Mouse (Mus musculus) kidney, postnatal 0 days (tissue): Measurements from ENCODE around the gene Cdh5. TPM values are rescaled to one million over a fixed set of nuclear protein-coding genes. Genes with fewer than 3 reads are reported as not detected.

ENCODE experiments used
- ATAC-seq: fragments of 200-750 bp; cut with Nextera tagmentation; replicated peaks from 2 replicates; pipeline ENCODE4 v1.8.0; 2017; ENCODE audit warnings: low read depth, moderate number of reproducible peaks, moderate TSS enrichment, moderate library complexity; ENCODE audit not compliant: low FRiP score
- DNase-seq: peaks from one replicate; pipeline ENCODE4 v3.0.0-alpha.2; 2016; ENCODE audit warnings: low spot score
- H3K27ac ChIP-seq: fragments of 300-500 bp; sonication (generic); 2 replicates; pipeline ENCODE4 v1.5.1; 2014; ENCODE audit warnings: mild to moderate bottlenecking
- H3K27me3 ChIP-seq: fragments of 300-500 bp; sonication (generic); 2 replicates; pipeline ENCODE4 v1.6.1; 2014; ENCODE audit warnings: low read length, mixed read lengths; ENCODE audit not compliant: insufficient read depth
- H3K36me3 ChIP-seq: fragments of 300-500 bp; sonication (generic); 2 replicates; pipeline ENCODE4 v1.6.1; 2014; ENCODE audit warnings: low read length, mixed read lengths; ENCODE audit not compliant: insufficient read depth
- H3K4me1 ChIP-seq: fragments of 300-500 bp; sonication (generic); replicated peaks from 2 replicates; pipeline ENCODE4 v1.6.1; 2014; ENCODE audit warnings: antibody characterized with exemption, low read length, mixed read lengths; ENCODE audit not compliant: insufficient read depth
- H3K4me2 ChIP-seq: fragments of 300-500 bp; sonication (generic); 2 replicates; pipeline ENCODE4 v1.6.1; 2014; ENCODE audit warnings: mild to moderate bottlenecking, low read length, moderate library complexity, mixed read lengths
- H3K4me3 ChIP-seq: fragments of 300-500 bp; sonication (generic); replicated peaks from 2 replicates; pipeline ENCODE4 v1.5.1; 2014; ENCODE audit warnings: low read depth, low read length
- H3K9ac ChIP-seq: fragments of 300-500 bp; sonication (generic); 2 replicates; pipeline ENCODE4 v1.6.1; 2014; ENCODE audit warnings: low read depth, low read length
- H3K9me3 ChIP-seq: fragments of 300-500 bp; sonication (generic); replicated peaks from 2 replicates; pipeline ENCODE4 v1.6.1; 2016; ENCODE audit warnings: low read length, inconsistent platforms, mixed read lengths
- CTCF ChIP-seq: IDR thresholded peaks from 2 replicates; pipeline ENCODE4 v1.5.1; 2016; ENCODE audit warnings: antibody characterized with exemption, low read depth, mild to moderate bottlenecking, moderate library complexity
- WGBS: fragments of 180-500 bp; shearing (Covaris S2); extraction: QIAGEN DNeasy Blood & Tissue Kit; methylation state at CpG from one replicate; pipeline ENCODE4 v1.1.7; 2014; 5-methylcytosine and 5-hydroxymethylcytosine counted together
- polyA plus RNA-seq: library from polyadenylated mRNA; unstranded; fragments of >200 nt; fragmentation: Nextera tagmentation; extraction: Ambion mirVana; gene quantifications from 2 replicates; pipeline ENCODE4 v1.2.1, GENCODE M21; 2015

The Cdh5 gene
- polyA plus RNA-seq = 33.4 and 35.9 TPM in 2 replicates

DNA sequence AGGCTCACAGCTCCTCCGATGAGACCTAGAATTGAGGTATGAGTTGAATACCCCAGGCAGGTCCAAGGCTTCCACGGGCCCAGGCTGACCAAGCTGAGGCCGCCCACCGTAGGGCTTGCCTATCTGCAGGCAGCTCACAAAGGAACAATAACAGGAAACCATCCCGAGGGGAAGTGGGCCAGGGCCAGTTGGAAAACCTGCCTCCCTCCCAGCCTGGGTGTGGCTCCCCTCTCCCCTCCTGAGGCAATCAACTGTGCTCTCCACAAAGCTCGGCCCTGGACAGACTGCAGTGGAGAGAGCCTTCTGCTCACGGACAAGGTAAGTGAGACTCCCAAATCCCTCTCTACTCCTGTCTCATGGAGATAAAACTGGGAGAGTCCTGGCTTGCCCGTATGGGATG is at the start of gene Cdh5:
Cdh5 (plus strand) TSS at position 211 of the 400 bp plus-strand sequence.
- Histone ChIP-seq H3K4me3 (peak within 1 kb of the TSS; percentile 29), H3K4me2 (peak within 1 kb of the TSS; percentile 36; the same call in 1 of the 2 replicates), H3K27me3 (no peaks in the 10 kb centered on the region), H3K9me3 (no peaks in the 10 kb centered on the region), H3K27ac (peak within 1 kb of the TSS; percentile 66), H3K4me1 (0 out of 2 replicates have a peak, but pooled peaks cover 5% of the 10 kb centered on the region), H3K9ac (peak within 1 kb of the TSS; percentile 50), H3K36me3 (no peaks in the 10 kb centered on the region)
- 51% methylated on average over 8 of the region's 8 CpGs for WGBS
- peak; percentile 61 for DNase-seq
- TF ChIP-seq CTCF = no peak
- ATAC-seq = no peak; the same call in 1 of the 2 replicates

DNA sequence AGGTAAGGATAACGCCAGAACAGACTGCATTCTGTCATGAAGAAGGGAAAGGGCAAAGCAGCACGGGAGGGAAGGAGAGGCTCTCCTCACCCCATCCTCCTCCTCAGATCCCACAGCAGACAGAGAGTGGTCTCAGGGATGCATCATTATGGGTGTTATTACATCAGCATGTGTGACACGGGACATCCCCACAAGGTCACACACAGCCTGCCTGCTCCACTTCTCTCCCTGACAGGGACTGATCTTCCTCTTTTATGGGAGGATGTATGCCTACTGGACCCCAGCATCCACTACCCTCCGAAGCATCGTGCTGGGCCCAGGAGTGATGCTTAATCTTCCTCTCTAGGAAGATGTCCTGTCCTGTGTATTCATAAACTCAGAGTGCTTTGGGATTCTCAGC is 41.5 kb upstream of the Cdh5 start:
- no peak for ATAC-seq
- H3K4me3 ChIP-seq = no peak overlapping the region
- no peak overlapping the region for H3K27ac ChIP-seq
- no peak overlapping the region for H3K9ac ChIP-seq
- no peaks in the 10 kb centered on the region for H3K9me3 ChIP-seq
- no peak for TF ChIP-seq CTCF
- no peak overlapping the region for H3K4me2 ChIP-seq
- H3K36me3 ChIP-seq = no peaks in the 10 kb centered on the region
- DNase-seq = no peak
- H3K27me3 ChIP-seq = no peaks in the 10 kb centered on the region
- 66% methylated on average over 5 of the region's 5 CpGs for WGBS
- H3K4me1 ChIP-seq = no peaks in the 10 kb centered on the region

DNA sequence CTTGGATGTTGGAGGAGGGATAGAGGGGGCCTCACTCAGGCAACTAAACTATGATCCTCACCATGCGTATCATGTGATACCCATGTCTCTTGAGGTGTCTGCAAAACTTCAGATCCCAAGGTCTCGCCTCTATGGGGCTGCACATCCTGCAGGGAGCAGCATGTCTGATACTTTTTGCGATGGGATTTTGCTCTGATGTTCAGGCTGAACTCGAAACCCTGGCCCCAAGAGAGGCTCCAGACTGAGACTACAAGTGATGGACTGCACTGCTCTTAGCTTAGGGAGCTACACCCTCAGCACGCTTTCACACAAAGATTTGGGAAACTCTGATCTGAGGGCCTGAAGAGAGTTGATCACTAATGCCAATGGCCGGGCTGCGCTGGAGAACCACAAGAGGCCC is 41.0 kb upstream of the Cdh5 start:
- DNase-seq (no peak), ATAC-seq (no peak)
- WGBS = 89% methylated on average over 7 of the region's 7 CpGs
- H3K4me3 ChIP-seq = no peak overlapping the region
- H3K27me3 ChIP-seq = no peaks in the 10 kb centered on the region
- no peak for TF ChIP-seq CTCF
- H3K27ac ChIP-seq = no peak overlapping the region
- H3K36me3 ChIP-seq = no peaks in the 10 kb centered on the region
- no peak overlapping the region for H3K4me2 ChIP-seq
- no peaks in the 10 kb centered on the region for H3K9me3 ChIP-seq
- H3K4me1 ChIP-seq = no peaks in the 10 kb centered on the region
- H3K9ac ChIP-seq = no peak overlapping the region

DNA sequence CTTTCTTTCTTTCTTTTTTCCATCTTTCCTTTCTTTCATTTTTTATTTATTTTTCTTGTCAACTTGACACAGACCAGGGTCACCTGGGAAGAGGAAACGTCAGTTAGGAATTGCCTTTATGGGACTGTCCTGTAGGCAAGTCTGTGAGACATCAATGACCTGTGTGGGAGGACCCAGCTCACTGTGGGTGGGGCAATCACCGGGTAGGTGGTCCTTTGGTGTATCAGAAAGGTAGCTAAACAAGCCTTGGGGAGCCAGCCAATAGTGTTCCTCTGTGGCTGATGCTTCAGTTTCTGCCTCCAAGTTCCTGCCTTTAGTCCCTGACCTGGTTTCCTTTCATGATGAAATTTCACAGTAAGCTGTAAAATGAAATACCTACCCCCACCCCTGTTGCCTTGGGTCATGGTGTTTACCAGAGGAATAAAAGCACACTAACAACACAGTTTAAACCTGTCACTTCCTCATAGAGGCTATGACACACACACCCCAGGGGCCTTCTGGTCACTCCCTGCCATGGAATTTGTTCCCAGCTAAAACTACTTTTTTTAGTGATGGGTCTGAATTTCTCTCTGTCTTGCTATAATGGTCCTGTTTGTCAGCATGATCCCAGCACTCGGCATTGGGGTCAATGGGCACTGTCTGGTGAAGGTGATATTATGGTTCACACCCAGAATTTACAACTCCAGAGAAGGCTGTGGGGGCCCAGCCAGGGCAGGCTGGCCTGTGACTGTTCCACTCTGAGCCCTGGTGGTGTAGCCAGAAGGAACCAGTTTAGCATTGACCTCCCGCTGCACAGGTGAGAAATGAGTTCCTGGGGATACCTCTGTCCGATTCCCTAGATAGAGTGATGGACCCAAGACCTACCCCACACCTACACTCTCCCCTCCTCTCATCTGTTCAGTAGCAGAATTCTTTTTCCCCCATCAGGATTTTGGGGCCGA is 40.1 kb upstream of the Cdh5 start:
- no peaks in the 10 kb centered on the region for H3K36me3 ChIP-seq
- H3K4me2 ChIP-seq = no peak overlapping the region
- no peak for TF ChIP-seq CTCF
- DNase-seq = no peak
- WGBS = 39% methylated on average over 6 of the region's 6 CpGs
- no peak; the same call in 1 of the 2 replicates for ATAC-seq
- H3K9me3 ChIP-seq = no peaks in the 10 kb centered on the region
- no peak overlapping the region for H3K4me3 ChIP-seq
- no peak overlapping the region for H3K9ac ChIP-seq
- H3K27ac ChIP-seq = no peak overlapping the region
- H3K27me3 ChIP-seq = no peaks in the 10 kb centered on the region
- H3K4me1 ChIP-seq = no peaks in the 10 kb centered on the region

DNA sequence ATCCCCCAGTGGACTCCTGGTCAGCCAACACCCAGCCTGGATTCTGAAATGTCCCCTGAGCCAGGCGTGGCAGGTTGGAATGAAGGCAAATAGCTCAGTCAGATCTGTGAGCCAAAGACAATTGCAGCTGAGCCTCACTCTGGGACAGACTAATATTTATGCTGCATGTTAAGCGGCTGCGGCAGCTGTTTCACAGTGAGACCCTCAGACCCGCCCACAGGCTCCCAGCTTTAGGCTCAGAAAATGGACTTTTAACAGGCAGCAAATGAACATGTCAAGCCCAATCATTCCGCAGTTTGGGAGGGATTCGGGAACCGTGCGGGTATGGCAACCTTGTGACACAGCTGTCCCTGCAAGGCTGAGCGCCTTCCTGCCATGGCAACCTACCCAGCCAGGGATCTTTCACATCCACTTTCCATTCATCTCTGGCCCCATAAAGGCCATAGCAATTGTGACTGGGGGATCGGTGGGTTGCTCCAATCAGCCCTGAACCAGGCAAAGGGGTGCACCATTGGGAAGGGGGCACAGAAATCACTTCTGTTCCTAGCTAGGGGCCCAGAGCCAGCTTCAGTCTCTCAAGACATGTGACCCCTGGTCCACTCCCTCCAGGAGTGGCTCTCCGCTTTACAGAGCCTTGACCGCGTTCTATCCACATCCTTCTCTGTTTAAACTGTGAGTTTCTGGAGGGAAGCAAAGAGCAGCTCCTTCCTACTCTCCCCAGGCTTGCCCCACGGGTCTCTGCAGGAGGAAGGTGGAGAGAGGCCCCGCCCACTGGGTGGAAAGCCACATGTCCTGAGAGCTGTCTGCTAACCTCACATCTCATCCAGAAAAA is 39.2 kb upstream of the Cdh5 start:
- no peaks in the 10 kb centered on the region for H3K9me3 ChIP-seq
- H3K4me2 ChIP-seq = no peak overlapping the region
- DNase-seq = peak; percentile 67
- H3K27me3 ChIP-seq = no peaks in the 10 kb centered on the region
- no peak for TF ChIP-seq CTCF
- no peak overlapping the region for H3K27ac ChIP-seq
- no peak overlapping the region for H3K4me3 ChIP-seq
- no peaks in the 10 kb centered on the region for H3K4me1 ChIP-seq
- no peaks in the 10 kb centered on the region for H3K36me3 ChIP-seq
- 0 out of 2 replicates have a peak, but pooled peaks have one; percentile 25 for ATAC-seq
- WGBS = 44% methylated on average over 15 of the region's 15 CpGs
- no peak overlapping the region for H3K9ac ChIP-seq

DNA sequence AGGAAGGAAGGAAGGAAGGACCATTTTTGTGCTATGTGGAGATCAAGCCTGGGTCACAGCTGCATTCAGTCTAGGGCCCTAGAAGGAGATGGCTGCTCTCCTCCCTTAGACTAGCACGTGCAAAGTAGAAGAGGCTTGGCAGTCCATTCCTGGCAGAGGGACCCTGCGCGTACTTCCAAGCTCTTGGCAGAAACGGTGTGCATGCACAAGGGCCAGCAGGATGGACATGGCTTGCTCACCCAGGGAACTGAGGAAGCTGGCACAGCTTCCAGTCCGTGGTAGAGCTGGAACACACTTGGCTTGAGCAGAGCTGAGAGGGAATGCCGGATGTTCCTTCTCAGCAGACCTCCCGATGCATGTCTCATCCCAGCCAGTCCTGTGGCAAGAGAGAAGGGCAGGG is 36.2 kb upstream of the Cdh5 start:
- WGBS = 78% methylated on average over 7 of the region's 7 CpGs
- no peak for ATAC-seq
- no peak overlapping the region for H3K27ac ChIP-seq

More for the DNA sequence above, 36.2 kb upstream of the Cdh5 start:
- H3K4me1 ChIP-seq = no peaks in the 10 kb centered on the region
- H3K9me3 ChIP-seq = no peaks in the 10 kb centered on the region
- H3K9ac ChIP-seq = no peak overlapping the region
- H3K4me3 ChIP-seq = no peak overlapping the region
- no peaks in the 10 kb centered on the region for H3K27me3 ChIP-seq
- no peak for DNase-seq
- no peak overlapping the region for H3K4me2 ChIP-seq
- H3K36me3 ChIP-seq = no peaks in the 10 kb centered on the region
- TF ChIP-seq CTCF = no peak
